Mouse (Mus musculus): ENCODE measurements around the gene Tek. TPM values are rescaled to one million over a fixed set of nuclear protein-coding genes. Genes with fewer than 3 reads are reported as not detected.
A peak's percentile ranks its signal among the peaks of the same experiment; 100 is the strongest.

Gene Tek
- polyA plus RNA-seq, 1 experiment from 2014 or later, result 15.2 TPM

- no peaks in the 10 kb centered on the region for H3K9me3 ChIP-seq (replicated peaks; ENCODE audit: control insufficient read depth, low read length)
- no peaks in the 10 kb centered on the region for H3K27me3 ChIP-seq (ENCODE audit: control insufficient read depth, insufficient read depth, low read length)
- no peak overlapping the region for H3K9ac ChIP-seq (ENCODE audit: low read length)
- no peaks in the 10 kb centered on the region for H3K36me3 ChIP-seq (ENCODE audit: control insufficient read depth, insufficient read depth, low read length)
- no peak for ATAC-seq (ENCODE audit: insufficient read depth, low FRiP score)
- H3K4me2 ChIP-seq (ENCODE audit: low read depth, low read length), result no peak overlapping the region
- H3K27ac ChIP-seq (ENCODE audit: low read length), result no peak overlapping the region
- H3K4me1 ChIP-seq (ENCODE audit: control insufficient read depth, insufficient read depth, low read length), result no peaks in the 10 kb centered on the region
- H3K4me3 ChIP-seq (replicated peaks; ENCODE audit: low read length), result no peak overlapping the region
- WGBS, result 79% methylated on average over 7 of the region's 7 CpGs
These were observed 27.1 kb downstream of the Tek start for GRCm38 (mm10) chr4:94766176-94766575.

- Histone ChIP-seq H3K27ac (ENCODE audit: low read length) (no peak overlapping the region), H3K9me3 (replicated peaks; ENCODE audit: control insufficient read depth, low read length) (no peaks in the 10 kb centered on the region), H3K9ac (ENCODE audit: low read length) (no peak overlapping the region), H3K4me2 (ENCODE audit: low read depth, low read length) (no peak overlapping the region), H3K36me3 (ENCODE audit: control insufficient read depth, insufficient read depth, low read length) (no peaks in the 10 kb centered on the region), H3K27me3 (ENCODE audit: control insufficient read depth, insufficient read depth, low read length) (no peaks in the 10 kb centered on the region), H3K4me1 (ENCODE audit: control insufficient read depth, insufficient read depth, low read length) (no peaks in the 10 kb centered on the region), H3K4me3 (replicated peaks; ENCODE audit: low read length) (no peak overlapping the region)
- no peak for ATAC-seq (ENCODE audit: insufficient read depth, low FRiP score)
- WGBS, result 64% methylated on average over 3 of the region's 3 CpGs
These were observed 29.5 kb downstream of the Tek start for GRCm38 (mm10) chr4:94768624-94769023.

- H3K27ac ChIP-seq (ENCODE audit: low read length), result no peak overlapping the region
- H3K4me1 ChIP-seq (ENCODE audit: control insufficient read depth, insufficient read depth, low read length), result no peaks in the 10 kb centered on the region
- no peaks in the 10 kb centered on the region for H3K27me3 ChIP-seq (ENCODE audit: control insufficient read depth, insufficient read depth, low read length)
- WGBS, result 85% methylated on average over 5 of the region's 5 CpGs
- no peaks in the 10 kb centered on the region for H3K36me3 ChIP-seq (ENCODE audit: control insufficient read depth, insufficient read depth, low read length)
- H3K9ac ChIP-seq (ENCODE audit: low read length), result no peak overlapping the region
- no peaks in the 10 kb centered on the region for H3K9me3 ChIP-seq (replicated peaks; ENCODE audit: control insufficient read depth, low read length)
- ATAC-seq (ENCODE audit: insufficient read depth, low FRiP score), result no peak
- no peak overlapping the region for H3K4me3 ChIP-seq (replicated peaks; ENCODE audit: low read length)
- H3K4me2 ChIP-seq (ENCODE audit: low read depth, low read length), result no peak overlapping the region
These were observed 42.0 kb downstream of the Tek start for GRCm38 (mm10) chr4:94781043-94781442.

DNA sequence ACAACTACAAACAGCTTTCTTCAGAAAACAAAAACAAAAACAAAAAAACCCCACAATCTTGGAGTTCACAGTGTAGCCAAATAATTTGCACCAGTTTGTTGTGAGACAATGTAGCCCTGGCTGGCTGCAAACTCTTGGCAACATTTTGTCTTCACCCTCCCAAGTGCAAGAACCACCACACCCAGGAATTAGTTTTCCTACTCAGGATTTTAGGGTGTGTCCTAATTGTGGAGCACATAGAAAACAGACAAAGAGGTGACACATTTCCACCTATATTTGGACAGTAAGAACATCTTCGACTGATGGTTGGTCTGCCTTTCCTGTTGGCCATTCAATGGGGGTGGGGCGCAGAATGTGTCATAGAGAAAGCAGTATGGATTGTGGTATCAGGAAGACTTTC, 46.8 kb downstream of the Tek start:
- H3K27me3 ChIP-seq (ENCODE audit: control insufficient read depth, insufficient read depth, low read length), result no peaks in the 10 kb centered on the region
- H3K4me1 ChIP-seq (ENCODE audit: control insufficient read depth, insufficient read depth, low read length), result no peaks in the 10 kb centered on the region
- WGBS, result 86% methylated on average over 2 of the region's 2 CpGs
- no peak for ATAC-seq (ENCODE audit: insufficient read depth, low FRiP score)
- no peak overlapping the region for H3K9ac ChIP-seq (ENCODE audit: low read length)
- H3K36me3 ChIP-seq (ENCODE audit: control insufficient read depth, insufficient read depth, low read length), result no peaks in the 10 kb centered on the region
- no peak overlapping the region for H3K4me2 ChIP-seq (ENCODE audit: low read depth, low read length)
- H3K9me3 ChIP-seq (replicated peaks; ENCODE audit: control insufficient read depth, low read length), result no peaks in the 10 kb centered on the region
- H3K4me3 ChIP-seq (replicated peaks; ENCODE audit: low read length), result no peak overlapping the region
- H3K27ac ChIP-seq (ENCODE audit: low read length), result no peak overlapping the region

DNA sequence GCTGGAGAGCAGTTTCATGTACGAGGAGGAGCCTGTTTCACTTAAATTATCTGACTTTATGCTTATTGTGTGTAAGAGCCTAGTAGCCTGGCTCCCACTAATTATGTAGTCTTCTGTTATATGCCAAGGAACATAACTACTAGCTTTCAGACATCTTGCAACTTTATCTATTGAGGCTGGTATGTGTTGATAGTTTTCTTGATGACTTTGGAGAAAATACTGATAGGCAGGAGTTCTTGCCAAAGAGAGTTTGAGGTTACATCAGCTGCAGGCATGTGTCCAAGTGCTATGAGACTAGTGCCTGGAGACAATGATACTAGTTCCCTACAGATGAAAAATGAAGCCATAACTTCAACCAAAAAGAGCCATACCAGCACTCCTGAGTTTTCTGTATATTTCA, 64.1 kb downstream of the Tek start:
- H3K27ac ChIP-seq (ENCODE audit: low read length), result no peak overlapping the region
- H3K36me3 ChIP-seq (ENCODE audit: control insufficient read depth, insufficient read depth, low read length), result no peaks in the 10 kb centered on the region
- no peaks in the 10 kb centered on the region for H3K4me1 ChIP-seq (ENCODE audit: control insufficient read depth, insufficient read depth, low read length)
- no peaks in the 10 kb centered on the region for H3K27me3 ChIP-seq (ENCODE audit: control insufficient read depth, insufficient read depth, low read length)
- H3K9me3 ChIP-seq (replicated peaks; ENCODE audit: control insufficient read depth, low read length), result no peaks in the 10 kb centered on the region
- H3K9ac ChIP-seq (ENCODE audit: low read length), result no peak overlapping the region
- no peak overlapping the region for H3K4me2 ChIP-seq (ENCODE audit: low read depth, low read length)
- H3K4me3 ChIP-seq (replicated peaks; ENCODE audit: low read length), result no peak overlapping the region
- ATAC-seq (ENCODE audit: insufficient read depth, low FRiP score), result no peak
- WGBS, result 45% methylated on average over 1 of the region's 1 CpGs

- no peaks in the 10 kb centered on the region for H3K9me3 ChIP-seq (replicated peaks; ENCODE audit: control insufficient read depth, low read length)
- H3K27ac ChIP-seq (ENCODE audit: low read length), result no peak overlapping the region
- no peaks in the 10 kb centered on the region for H3K4me1 ChIP-seq (ENCODE audit: control insufficient read depth, insufficient read depth, low read length)
- H3K4me3 ChIP-seq (replicated peaks; ENCODE audit: low read length), result no peak overlapping the region
- WGBS, result 76% methylated on average over 1 of the region's 1 CpGs
- no peak for ATAC-seq (ENCODE audit: insufficient read depth, low FRiP score)
- H3K4me2 ChIP-seq (ENCODE audit: low read depth, low read length), result no peak overlapping the region
- no peaks in the 10 kb centered on the region for H3K36me3 ChIP-seq (ENCODE audit: control insufficient read depth, insufficient read depth, low read length)
- H3K9ac ChIP-seq (ENCODE audit: low read length), result no peak overlapping the region
- no peaks in the 10 kb centered on the region for H3K27me3 ChIP-seq (ENCODE audit: control insufficient read depth, insufficient read depth, low read length)
These were observed 71.5 kb downstream of the Tek start for GRCm38 (mm10) chr4:94810616-94811015.

DNA sequence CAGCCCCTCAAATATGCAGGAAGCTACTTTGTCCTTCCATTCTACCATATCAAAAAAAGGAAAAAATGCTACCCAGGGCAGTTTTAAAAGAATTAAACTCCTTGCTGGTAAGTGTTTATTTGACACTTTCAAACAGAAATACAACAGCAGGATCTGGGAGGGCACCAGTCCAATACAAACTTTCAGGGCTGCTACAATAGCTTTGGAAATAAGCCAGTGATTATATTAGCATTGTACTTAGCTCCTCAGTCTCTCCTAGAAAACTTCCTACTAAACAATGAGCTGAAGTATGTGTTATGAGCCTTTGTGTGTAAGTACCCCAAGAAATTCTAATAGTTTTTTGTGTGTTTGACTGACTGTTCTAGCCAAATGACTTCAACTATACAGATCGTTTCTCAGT, 87.8 kb downstream of the Tek start:
- no peak for ATAC-seq (ENCODE audit: insufficient read depth, low FRiP score)
- no peaks in the 10 kb centered on the region for H3K9me3 ChIP-seq (replicated peaks; ENCODE audit: control insufficient read depth, low read length)
- WGBS, result 70% methylated on average over 1 of the region's 1 CpGs
- no peaks in the 10 kb centered on the region for H3K27me3 ChIP-seq (ENCODE audit: control insufficient read depth, insufficient read depth, low read length)
- H3K4me2 ChIP-seq (ENCODE audit: low read depth, low read length), result no peak overlapping the region
- no peak overlapping the region for H3K27ac ChIP-seq (ENCODE audit: low read length)
- H3K4me1 ChIP-seq (ENCODE audit: control insufficient read depth, insufficient read depth, low read length), result no peaks in the 10 kb centered on the region
- no peaks in the 10 kb centered on the region for H3K36me3 ChIP-seq (ENCODE audit: control insufficient read depth, insufficient read depth, low read length)
- H3K4me3 ChIP-seq (replicated peaks; ENCODE audit: low read length), result no peak overlapping the region
- no peak overlapping the region for H3K9ac ChIP-seq (ENCODE audit: low read length)

DNA sequence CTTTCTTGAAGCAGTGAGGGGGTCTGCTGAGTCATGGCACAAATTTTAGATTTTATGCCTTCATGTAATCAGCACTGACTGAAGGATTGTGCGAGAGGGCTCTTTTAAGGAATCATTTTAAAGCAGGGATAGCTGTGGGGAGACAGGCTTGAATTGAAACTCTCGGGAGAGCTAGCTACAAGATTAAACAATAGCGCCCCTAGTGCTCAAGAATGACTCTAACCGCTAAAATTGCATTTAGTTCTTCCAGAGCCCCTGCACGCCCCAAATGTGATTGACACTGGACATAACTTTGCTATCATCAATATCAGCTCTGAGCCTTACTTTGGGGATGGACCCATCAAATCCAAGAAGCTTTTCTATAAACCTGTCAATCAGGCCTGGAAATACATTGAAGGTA, 88.3 kb downstream of the Tek start:
- no peaks in the 10 kb centered on the region for H3K9me3 ChIP-seq (replicated peaks; ENCODE audit: control insufficient read depth, low read length)
- no peak for ATAC-seq (ENCODE audit: insufficient read depth, low FRiP score)
- no peaks in the 10 kb centered on the region for H3K36me3 ChIP-seq (ENCODE audit: control insufficient read depth, insufficient read depth, low read length)
- WGBS, result 33% methylated on average over 5 of the region's 5 CpGs
- H3K4me2 ChIP-seq (ENCODE audit: low read depth, low read length), result no peak overlapping the region
- H3K4me3 ChIP-seq (replicated peaks; ENCODE audit: low read length), result no peak overlapping the region
- no peak overlapping the region for H3K9ac ChIP-seq (ENCODE audit: low read length)
- H3K4me1 ChIP-seq (ENCODE audit: control insufficient read depth, insufficient read depth, low read length), result no peaks in the 10 kb centered on the region
- no peak overlapping the region for H3K27ac ChIP-seq (ENCODE audit: low read length)
- H3K27me3 ChIP-seq (ENCODE audit: control insufficient read depth, insufficient read depth, low read length), result no peaks in the 10 kb centered on the region

DNA sequence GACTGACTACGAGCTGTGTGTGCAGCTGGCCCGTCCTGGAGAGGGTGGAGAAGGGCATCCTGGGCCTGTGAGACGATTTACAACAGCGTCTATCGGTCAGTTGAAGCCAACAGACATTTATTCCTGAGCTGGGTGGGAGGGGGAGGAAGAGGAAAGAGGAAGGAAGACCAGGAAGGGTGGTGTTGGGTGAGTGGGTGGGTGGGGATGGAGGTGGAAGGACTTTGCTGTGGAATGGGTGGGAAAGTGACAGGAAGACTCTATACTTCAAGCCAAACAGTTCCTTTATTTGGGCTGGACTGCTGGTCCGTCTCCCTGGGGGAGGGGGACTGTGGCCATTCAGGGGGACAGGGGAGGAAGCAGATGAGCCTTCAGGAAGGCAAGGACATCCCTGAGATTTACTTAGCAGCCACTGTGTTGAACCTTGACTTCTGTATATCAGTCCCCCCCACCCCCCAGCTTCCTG, 90.9 kb downstream of the Tek start:
- H3K4me1 ChIP-seq (ENCODE audit: control insufficient read depth, insufficient read depth, low read length), result no peaks in the 10 kb centered on the region
- 52% methylated on average over 6 of the region's 6 CpGs for WGBS
- H3K9ac ChIP-seq (ENCODE audit: low read length), result no peak overlapping the region
- H3K27me3 ChIP-seq (ENCODE audit: control insufficient read depth, insufficient read depth, low read length), result no peaks in the 10 kb centered on the region
- no peak overlapping the region for H3K27ac ChIP-seq (ENCODE audit: low read length)
- no peaks in the 10 kb centered on the region for H3K36me3 ChIP-seq (ENCODE audit: control insufficient read depth, insufficient read depth, low read length)
- ATAC-seq (ENCODE audit: insufficient read depth, low FRiP score), result peak; percentile 40
- no peak overlapping the region for H3K4me2 ChIP-seq (ENCODE audit: low read depth, low read length)
- no peak overlapping the region for H3K4me3 ChIP-seq (replicated peaks; ENCODE audit: low read length)
- no peaks in the 10 kb centered on the region for H3K9me3 ChIP-seq (replicated peaks; ENCODE audit: control insufficient read depth, low read length)

DNA sequence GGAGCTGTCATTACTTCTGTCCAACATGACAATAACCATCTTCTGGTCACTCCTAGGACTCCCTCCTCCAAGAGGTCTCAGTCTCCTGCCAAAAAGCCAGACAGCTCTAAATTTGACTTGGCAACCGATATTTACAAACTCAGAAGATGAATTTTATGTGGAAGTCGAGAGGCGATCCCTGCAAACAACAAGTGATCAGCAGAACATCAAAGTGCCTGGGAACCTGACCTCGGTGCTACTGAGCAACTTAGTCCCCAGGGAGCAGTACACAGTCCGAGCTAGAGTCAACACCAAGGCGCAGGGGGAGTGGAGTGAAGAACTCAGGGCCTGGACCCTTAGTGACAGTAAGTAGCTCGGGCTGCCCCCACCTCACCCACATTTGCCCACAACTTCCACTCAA, 98.0 kb downstream of the Tek start:
- Histone ChIP-seq H3K36me3 (ENCODE audit: control insufficient read depth, insufficient read depth, low read length) (no peaks in the 10 kb centered on the region), H3K4me2 (ENCODE audit: low read depth, low read length) (no peak overlapping the region), H3K9ac (ENCODE audit: low read length) (no peak overlapping the region), H3K4me1 (ENCODE audit: control insufficient read depth, insufficient read depth, low read length) (no peaks in the 10 kb centered on the region), H3K9me3 (replicated peaks; ENCODE audit: control insufficient read depth, low read length) (no peaks in the 10 kb centered on the region), H3K4me3 (replicated peaks; ENCODE audit: low read length) (no peak overlapping the region), H3K27me3 (ENCODE audit: control insufficient read depth, insufficient read depth, low read length) (no peaks in the 10 kb centered on the region), H3K27ac (ENCODE audit: low read length) (no peak overlapping the region)
- no peak for ATAC-seq (ENCODE audit: insufficient read depth, low FRiP score)
- 60% methylated on average over 7 of the region's 7 CpGs for WGBS

Measured in stomach, embryonic 16.5 days (tissue).